Mouse (Mus musculus): Measurements from ENCODE around the gene Pdhx. TPM values are rescaled to one million over a fixed set of nuclear protein-coding genes. Genes with fewer than 3 reads are reported as not detected.

The Pdhx gene
- polyA plus RNA-seq, 1 experiment from 2014 or later = 41.1 TPM

- Histone ChIP-seq H3K9ac (ENCODE audit: low read depth, low read length) (no peak overlapping the region), H3K27ac (replicated peaks; ENCODE audit: low read depth, low read length) (no peak overlapping the region), H3K36me3 (ENCODE audit: control insufficient read depth, insufficient read depth, low read length) (peaks cover 38% of the 10 kb centered on the region), H3K27me3 (replicated peaks; ENCODE audit: control insufficient read depth, insufficient read depth, low read length) (no peaks in the 10 kb centered on the region), H3K4me1 (ENCODE audit: control insufficient read depth, insufficient read depth, low read length) (no peaks in the 10 kb centered on the region), H3K4me3 (ENCODE audit: low read depth, low read length) (no peak overlapping the region), H3K9me3 (ENCODE audit: control insufficient read depth, low read length) (no peaks in the 10 kb centered on the region), H3K4me2 (ENCODE audit: low read depth, low read length) (no peak overlapping the region)
- ATAC-seq (ENCODE audit: low read depth) (no peak), DNase-seq (ENCODE audit: low spot score) (no peak)
- 94% methylated on average over 4 of the region's 4 CpGs for WGBS
Observed at GRCm38 (mm10) chr2:103088099-103088498, 14.8 kb upstream of the Pdhx start.

- H3K27ac ChIP-seq (replicated peaks; ENCODE audit: low read depth, low read length) = no peak overlapping the region
- DNase-seq (ENCODE audit: low spot score) = peak; percentile 71
- no peak overlapping the region for H3K4me2 ChIP-seq (ENCODE audit: low read depth, low read length)
- no peaks in the 10 kb centered on the region for H3K9me3 ChIP-seq (ENCODE audit: control insufficient read depth, low read length)
- no peak overlapping the region for H3K4me3 ChIP-seq (ENCODE audit: low read depth, low read length)
- peaks cover 33% of the 10 kb centered on the region for H3K36me3 ChIP-seq (ENCODE audit: control insufficient read depth, insufficient read depth, low read length)
- H3K9ac ChIP-seq (ENCODE audit: low read depth, low read length) = no peak overlapping the region
- no peaks in the 10 kb centered on the region for H3K4me1 ChIP-seq (ENCODE audit: control insufficient read depth, insufficient read depth, low read length)
- ATAC-seq (ENCODE audit: low read depth) = no peak
- 6% methylated on average over 1 of the region's 1 CpGs for WGBS
- no peaks in the 10 kb centered on the region for H3K27me3 ChIP-seq (replicated peaks; ENCODE audit: control insufficient read depth, insufficient read depth, low read length)
Observed at GRCm38 (mm10) chr2:103086432-103086831, 13.1 kb upstream of the Pdhx start.

- no peak overlapping the region for H3K9ac ChIP-seq (ENCODE audit: low read depth, low read length)
- H3K36me3 ChIP-seq (ENCODE audit: control insufficient read depth, insufficient read depth, low read length) = peaks cover 33% of the 10 kb centered on the region
- DNase-seq (ENCODE audit: low spot score) = no peak
- H3K27ac ChIP-seq (replicated peaks; ENCODE audit: low read depth, low read length) = no peak overlapping the region
- 69% methylated on average over 10 of the region's 10 CpGs for WGBS
- H3K9me3 ChIP-seq (ENCODE audit: control insufficient read depth, low read length) = no peaks in the 10 kb centered on the region
- H3K4me3 ChIP-seq (ENCODE audit: low read depth, low read length) = no peak overlapping the region
- H3K4me2 ChIP-seq (ENCODE audit: low read depth, low read length) = no peak overlapping the region
- no peaks in the 10 kb centered on the region for H3K4me1 ChIP-seq (ENCODE audit: control insufficient read depth, insufficient read depth, low read length)
- ATAC-seq (ENCODE audit: low read depth) = no peak
- no peaks in the 10 kb centered on the region for H3K27me3 ChIP-seq (replicated peaks; ENCODE audit: control insufficient read depth, insufficient read depth, low read length)
Observed at GRCm38 (mm10) chr2:103085633-103086032, 12.3 kb upstream of the Pdhx start.

- 55% methylated on average over 5 of the region's 5 CpGs for WGBS
- Histone ChIP-seq H3K9me3 (ENCODE audit: control insufficient read depth, low read length) (no peaks in the 10 kb centered on the region), H3K27ac (replicated peaks; ENCODE audit: low read depth, low read length) (no peak overlapping the region), H3K9ac (ENCODE audit: low read depth, low read length) (no peak overlapping the region), H3K4me1 (ENCODE audit: control insufficient read depth, insufficient read depth, low read length) (no peaks in the 10 kb centered on the region), H3K4me2 (ENCODE audit: low read depth, low read length) (no peak overlapping the region), H3K4me3 (ENCODE audit: low read depth, low read length) (no peak overlapping the region), H3K27me3 (replicated peaks; ENCODE audit: control insufficient read depth, insufficient read depth, low read length) (no peaks in the 10 kb centered on the region), H3K36me3 (ENCODE audit: control insufficient read depth, insufficient read depth, low read length) (peaks cover 22% of the 10 kb centered on the region)
- no peak for DNase-seq (ENCODE audit: low spot score)
- ATAC-seq (ENCODE audit: low read depth) = no peak
Observed at GRCm38 (mm10) chr2:103084451-103084850, 11.1 kb upstream of the Pdhx start.

- Histone ChIP-seq H3K9me3 (ENCODE audit: control insufficient read depth, low read length) (no peaks in the 10 kb centered on the region), H3K36me3 (ENCODE audit: control insufficient read depth, insufficient read depth, low read length) (peaks cover 6% of the 10 kb centered on the region; the same call in 1 of the 2 replicates), H3K9ac (ENCODE audit: low read depth, low read length) (no peak overlapping the region), H3K27me3 (replicated peaks; ENCODE audit: control insufficient read depth, insufficient read depth, low read length) (no peaks in the 10 kb centered on the region), H3K4me2 (ENCODE audit: low read depth, low read length) (no peak overlapping the region), H3K27ac (replicated peaks; ENCODE audit: low read depth, low read length) (no peak overlapping the region), H3K4me1 (ENCODE audit: control insufficient read depth, insufficient read depth, low read length) (no peaks in the 10 kb centered on the region), H3K4me3 (ENCODE audit: low read depth, low read length) (no peak overlapping the region)
- ATAC-seq (ENCODE audit: low read depth) (no peak), DNase-seq (ENCODE audit: low spot score) (no peak)
- WGBS = 52% methylated on average over 7 of the region's 7 CpGs
Observed at GRCm38 (mm10) chr2:103082853-103083252, 9.5 kb upstream of the Pdhx start.

GRCm38 (mm10) chr2:103081706-103082105 is 8.4 kb upstream of the Pdhx start:
- H3K36me3 ChIP-seq (ENCODE audit: control insufficient read depth, insufficient read depth, low read length) = no peaks in the 10 kb centered on the region
- H3K27me3 ChIP-seq (replicated peaks; ENCODE audit: control insufficient read depth, insufficient read depth, low read length) = no peaks in the 10 kb centered on the region
- H3K4me2 ChIP-seq (ENCODE audit: low read depth, low read length) = no peak overlapping the region
- no peaks in the 10 kb centered on the region for H3K4me1 ChIP-seq (ENCODE audit: control insufficient read depth, insufficient read depth, low read length)
- H3K9ac ChIP-seq (ENCODE audit: low read depth, low read length) = no peak overlapping the region
- 77% methylated on average over 5 of the region's 5 CpGs for WGBS
- ATAC-seq (ENCODE audit: low read depth) = no peak
- H3K4me3 ChIP-seq (ENCODE audit: low read depth, low read length) = no peak overlapping the region
- no peak overlapping the region for H3K27ac ChIP-seq (replicated peaks; ENCODE audit: low read depth, low read length)
- no peak for DNase-seq (ENCODE audit: low spot score)
- H3K9me3 ChIP-seq (ENCODE audit: control insufficient read depth, low read length) = no peaks in the 10 kb centered on the region

GRCm38 (mm10) chr2:103081117-103081516 is 7.8 kb upstream of the Pdhx start:
- 64% methylated on average over 6 of the region's 6 CpGs for WGBS
- H3K4me1 ChIP-seq (ENCODE audit: control insufficient read depth, insufficient read depth, low read length) = no peaks in the 10 kb centered on the region
- no peak overlapping the region for H3K4me3 ChIP-seq (ENCODE audit: low read depth, low read length)
- no peaks in the 10 kb centered on the region for H3K27me3 ChIP-seq (replicated peaks; ENCODE audit: control insufficient read depth, insufficient read depth, low read length)
- no peak overlapping the region for H3K9ac ChIP-seq (ENCODE audit: low read depth, low read length)
- ATAC-seq (ENCODE audit: low read depth) = no peak
- H3K9me3 ChIP-seq (ENCODE audit: control insufficient read depth, low read length) = no peaks in the 10 kb centered on the region
- no peak overlapping the region for H3K27ac ChIP-seq (replicated peaks; ENCODE audit: low read depth, low read length)
- no peak overlapping the region for H3K4me2 ChIP-seq (ENCODE audit: low read depth, low read length)
- DNase-seq (ENCODE audit: low spot score) = no peak
- no peaks in the 10 kb centered on the region for H3K36me3 ChIP-seq (ENCODE audit: control insufficient read depth, insufficient read depth, low read length)

- DNase-seq (ENCODE audit: low spot score) (no peak), ATAC-seq (ENCODE audit: low read depth) (no peak)
- Histone ChIP-seq H3K4me1 (ENCODE audit: control insufficient read depth, insufficient read depth, low read length) (peaks cover 20% of the 10 kb centered on the region), H3K27ac (replicated peaks; ENCODE audit: low read depth, low read length) (no peak overlapping the region), H3K9me3 (ENCODE audit: control insufficient read depth, low read length) (no peaks in the 10 kb centered on the region), H3K4me2 (ENCODE audit: low read depth, low read length) (no peak overlapping the region), H3K36me3 (ENCODE audit: control insufficient read depth, insufficient read depth, low read length) (no peaks in the 10 kb centered on the region), H3K9ac (ENCODE audit: low read depth, low read length) (no peak overlapping the region), H3K27me3 (replicated peaks; ENCODE audit: control insufficient read depth, insufficient read depth, low read length) (no peaks in the 10 kb centered on the region), H3K4me3 (ENCODE audit: low read depth, low read length) (no peak overlapping the region)
- WGBS = 72% methylated on average over 3 of the region's 3 CpGs
Observed at GRCm38 (mm10) chr2:103070586-103070985, 2.7 kb downstream of the Pdhx start.

GRCm38 (mm10) chr2:103069752-103070405 is 3.4 kb downstream of the Pdhx start:
- H3K4me2 ChIP-seq (ENCODE audit: low read depth, low read length) = no peak overlapping the region
- H3K4me3 ChIP-seq (ENCODE audit: low read depth, low read length) = no peak overlapping the region
- H3K4me1 ChIP-seq (ENCODE audit: control insufficient read depth, insufficient read depth, low read length) = peaks cover 20% of the 10 kb centered on the region
- H3K36me3 ChIP-seq (ENCODE audit: control insufficient read depth, insufficient read depth, low read length) = no peaks in the 10 kb centered on the region
- H3K27ac ChIP-seq (replicated peaks; ENCODE audit: low read depth, low read length) = no peak overlapping the region
- no peaks in the 10 kb centered on the region for H3K9me3 ChIP-seq (ENCODE audit: control insufficient read depth, low read length)
- no peak overlapping the region for H3K9ac ChIP-seq (ENCODE audit: low read depth, low read length)
- DNase-seq (ENCODE audit: low spot score) = no peak
- WGBS = 90% methylated on average over 5 of the region's 5 CpGs
- no peaks in the 10 kb centered on the region for H3K27me3 ChIP-seq (replicated peaks; ENCODE audit: control insufficient read depth, insufficient read depth, low read length)
- no peak for ATAC-seq (ENCODE audit: low read depth)

All from embryonic facial prominence, embryonic 14.5 days (tissue).